Mouse (Mus musculus) spleen, embryonic (tissue): ENCODE measurements around the gene Sorbs2.

Experiments
- CTCF ChIA-PET: fragments of 350-600 bp; sonication (Branson Sonifier 250); formaldehyde crosslinking; loops from one replicate; lab custom pipeline; 2022; lab: Charles Lee

Sorbs2 gene

GRCm38 (mm10) chr8:45621576-45622178 lies 114.1 kb downstream of the Sorbs2 start:
- CTCF ChIA-PET: no interaction called here

- CTCF ChIA-PET: no interaction called here
These were observed 118.8 kb downstream of the Sorbs2 start for GRCm38 (mm10) chr8:45626406-45626805.

DNA sequence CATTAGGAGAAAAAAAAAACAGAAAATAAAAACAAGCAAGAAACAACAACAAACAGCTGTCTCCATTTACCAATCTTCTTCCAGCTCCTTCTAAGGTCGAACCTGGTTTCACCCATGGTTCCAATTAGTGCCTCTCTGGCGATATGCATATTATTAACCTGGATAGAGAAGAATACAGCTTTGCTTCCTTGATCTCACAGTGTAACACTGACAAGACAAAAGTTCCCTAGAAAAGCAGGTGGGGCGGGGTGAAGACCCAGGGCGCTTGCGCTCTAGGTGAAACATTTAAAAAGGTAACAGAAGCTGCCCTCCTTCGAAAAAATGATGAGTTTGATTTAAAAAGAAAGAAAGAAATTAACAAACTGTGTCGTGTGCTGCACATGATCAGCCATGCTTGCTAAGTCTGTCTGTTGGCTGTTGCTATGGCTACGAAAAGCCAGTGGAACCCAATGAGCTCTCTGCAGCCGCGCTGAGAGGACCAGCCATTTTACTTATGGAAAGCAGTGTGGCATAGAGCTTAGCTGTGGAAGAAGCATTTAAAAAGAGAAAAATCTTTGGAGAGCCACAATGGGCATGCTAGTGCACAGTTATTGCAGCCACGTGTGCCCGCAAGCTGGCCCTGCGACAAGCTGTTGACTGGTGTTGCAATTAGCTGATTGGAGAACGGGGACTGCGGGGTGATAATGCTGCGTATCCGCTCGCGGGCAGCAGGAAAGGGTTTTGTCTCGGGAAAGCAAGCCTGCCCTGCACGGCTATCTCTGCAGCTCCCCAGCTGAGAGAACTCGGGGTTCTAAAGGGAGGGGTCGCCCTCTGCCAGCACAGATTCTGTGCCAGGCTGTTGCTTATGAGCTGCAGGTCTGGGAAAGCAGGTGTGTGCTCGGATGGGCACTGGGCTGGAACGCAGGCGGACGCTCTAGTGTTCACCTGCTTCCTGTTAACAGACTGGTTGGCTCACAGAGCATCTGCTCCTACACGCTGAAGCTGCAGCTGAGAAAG lies 120.0 kb downstream of the Sorbs2 start:
- CTCF ChIA-PET: interaction anchor here (0.6 kb wide), 2 partner anchors 92 to 181 kb away, joined by 4 to 5 read pairs; no protein-coding TSS in a partner anchor

- CTCF ChIA-PET: interaction anchor here (0.6 kb wide), 1 partner anchor 93 kb away, joined by 5 read pairs; no protein-coding TSS in a partner anchor
These were observed 121.0 kb downstream of the Sorbs2 start for GRCm38 (mm10) chr8:45628421-45629065.

DNA sequence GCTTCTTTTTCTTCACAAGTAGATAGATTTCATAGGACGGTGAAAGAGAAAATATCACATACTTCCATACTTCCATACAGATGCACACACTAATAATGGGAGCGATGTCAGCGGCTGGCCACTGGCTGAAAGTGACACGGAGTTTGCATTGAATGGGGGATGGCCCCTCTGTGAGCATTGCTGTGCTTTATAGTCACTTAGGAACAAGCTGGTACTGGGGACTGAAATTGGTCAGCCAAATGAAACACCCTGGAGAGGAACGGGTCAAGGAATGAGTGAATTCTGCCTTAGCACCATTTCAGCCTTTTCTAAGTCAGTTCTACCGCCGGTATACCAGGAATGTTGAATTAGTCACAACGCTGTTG lies 121.5 kb downstream of the Sorbs2 start:
- CTCF ChIA-PET: no interaction called here

- CTCF ChIA-PET: interaction anchor here (0.6 kb wide), 1 partner anchor 315 kb away, joined by 5 read pairs; no protein-coding TSS in a partner anchor
These were observed 123.4 kb downstream of the Sorbs2 start for GRCm38 (mm10) chr8:45631023-45631422.

- CTCF ChIA-PET: no interaction called here
These were observed 127.6 kb downstream of the Sorbs2 start for GRCm38 (mm10) chr8:45635155-45635554.

GRCm38 (mm10) chr8:45637745-45638144 lies 130.2 kb downstream of the Sorbs2 start:
- CTCF ChIA-PET: no interaction called here

DNA sequence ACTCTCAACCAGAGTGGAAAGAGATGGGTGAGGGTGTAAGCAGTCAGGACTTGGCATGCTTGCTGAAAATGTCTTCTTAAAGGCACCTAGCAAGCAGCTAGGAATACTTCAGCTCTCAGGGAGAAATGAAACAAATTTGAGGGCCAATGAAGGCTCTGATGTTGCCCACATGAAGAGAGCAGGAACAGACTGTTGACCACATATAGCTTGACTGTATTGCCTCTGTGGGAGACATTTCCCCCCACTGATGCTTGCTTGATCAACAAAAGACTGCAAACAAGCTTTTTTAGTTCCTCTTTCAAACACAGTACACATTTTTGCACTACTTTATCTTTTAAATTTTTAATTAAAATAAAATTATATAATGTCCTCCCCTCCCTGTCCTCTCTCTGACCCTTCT lies 131.9 kb downstream of the Sorbs2 start:
- CTCF ChIA-PET: no interaction called here

- CTCF ChIA-PET: no interaction called here
These were observed 137.1 kb downstream of the Sorbs2 start for GRCm38 (mm10) chr8:45644651-45645050.

GRCm38 (mm10) chr8:45649063-45649462 lies 141.5 kb downstream of the Sorbs2 start:
- CTCF ChIA-PET: no interaction called here

DNA sequence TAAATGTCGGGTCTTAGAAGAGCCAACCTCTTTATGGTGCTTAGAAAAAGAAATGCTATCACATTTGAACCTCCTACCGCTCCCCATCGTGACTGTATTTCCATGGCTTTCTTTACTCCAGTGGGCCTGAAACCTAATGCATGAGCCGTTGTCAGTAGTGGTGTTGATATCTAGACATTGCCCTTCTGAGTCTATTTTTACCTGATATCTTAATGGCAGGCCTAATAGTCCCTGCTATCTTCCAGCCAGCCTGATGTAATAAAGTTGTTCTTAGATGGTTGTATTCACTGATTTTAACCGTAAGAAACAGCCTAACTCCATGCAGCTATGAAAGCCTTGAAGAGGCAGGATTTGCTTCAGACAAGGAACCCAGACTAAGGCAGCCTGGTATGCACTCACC lies 142.4 kb downstream of the Sorbs2 start:
- CTCF ChIA-PET: no interaction called here

- CTCF ChIA-PET: no interaction called here
These were observed 150.4 kb downstream of the Sorbs2 start for GRCm38 (mm10) chr8:45658021-45658420.

GRCm38 (mm10) chr8:45658458-45659325 lies 151.1 kb downstream of the Sorbs2 start:
- CTCF ChIA-PET: no interaction called here

GRCm38 (mm10) chr8:45659473-45659872 lies 151.9 kb downstream of the Sorbs2 start:
- CTCF ChIA-PET: no interaction called here

- CTCF ChIA-PET: no interaction called here
These were observed 153.0 kb downstream of the Sorbs2 start for GRCm38 (mm10) chr8:45660570-45660969.

GRCm38 (mm10) chr8:45661605-45662004 lies 154.0 kb downstream of the Sorbs2 start:
- CTCF ChIA-PET: no interaction called here

DNA sequence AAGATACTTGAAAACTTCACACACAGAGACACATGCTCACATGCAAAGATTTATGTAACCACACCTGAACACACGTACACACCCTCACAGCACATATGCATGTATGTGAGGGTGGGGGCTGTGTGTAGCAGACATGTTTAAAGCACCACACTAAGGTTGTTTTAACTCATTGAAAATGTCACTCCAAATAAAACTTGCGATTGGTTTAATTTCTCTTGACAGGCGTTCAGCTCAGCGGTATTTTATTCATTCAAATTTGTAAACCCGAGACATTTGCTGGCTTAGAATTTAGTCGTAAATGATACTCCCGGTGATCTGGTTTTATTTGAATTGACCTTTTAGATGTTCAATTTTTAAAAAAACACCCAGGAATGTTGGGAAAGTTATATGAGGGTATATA lies 158.6 kb downstream of the Sorbs2 start:
- CTCF ChIA-PET: no interaction called here

- CTCF ChIA-PET: no interaction called here
These were observed 165.6 kb downstream of the Sorbs2 start for GRCm38 (mm10) chr8:45673149-45673548.

DNA sequence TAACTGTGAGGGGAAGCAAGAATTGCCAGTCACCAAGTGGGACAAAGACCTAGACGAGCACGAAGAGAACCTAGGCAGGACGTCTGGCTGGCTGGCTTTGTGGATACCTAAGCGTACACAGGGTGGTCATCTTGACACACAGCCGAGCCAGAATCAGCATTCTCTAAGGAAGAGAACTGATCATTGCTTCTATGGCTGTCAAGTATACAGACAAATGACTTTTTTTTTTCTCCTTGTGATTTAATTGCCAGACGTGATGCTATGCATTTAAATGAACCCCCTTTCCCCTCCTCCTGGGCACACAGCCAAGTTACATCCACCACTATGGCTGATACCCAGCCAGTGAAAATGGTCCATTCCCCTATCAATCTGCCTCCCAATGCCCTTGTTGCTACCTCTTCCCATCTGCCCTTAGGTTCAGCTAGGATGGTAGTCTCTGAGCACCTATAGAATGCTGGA lies 168.3 kb downstream of the Sorbs2 start:
- CTCF ChIA-PET: no interaction called here
